Mouse (Mus musculus): ENCODE data around the gene Hmgn3.
"Not testable (repeated sequence)": the region's sequence is repeated elsewhere in the genome, so short reads cannot be mapped to it uniquely, and the experiment has no call there.

The Hmgn3 gene

DNA sequence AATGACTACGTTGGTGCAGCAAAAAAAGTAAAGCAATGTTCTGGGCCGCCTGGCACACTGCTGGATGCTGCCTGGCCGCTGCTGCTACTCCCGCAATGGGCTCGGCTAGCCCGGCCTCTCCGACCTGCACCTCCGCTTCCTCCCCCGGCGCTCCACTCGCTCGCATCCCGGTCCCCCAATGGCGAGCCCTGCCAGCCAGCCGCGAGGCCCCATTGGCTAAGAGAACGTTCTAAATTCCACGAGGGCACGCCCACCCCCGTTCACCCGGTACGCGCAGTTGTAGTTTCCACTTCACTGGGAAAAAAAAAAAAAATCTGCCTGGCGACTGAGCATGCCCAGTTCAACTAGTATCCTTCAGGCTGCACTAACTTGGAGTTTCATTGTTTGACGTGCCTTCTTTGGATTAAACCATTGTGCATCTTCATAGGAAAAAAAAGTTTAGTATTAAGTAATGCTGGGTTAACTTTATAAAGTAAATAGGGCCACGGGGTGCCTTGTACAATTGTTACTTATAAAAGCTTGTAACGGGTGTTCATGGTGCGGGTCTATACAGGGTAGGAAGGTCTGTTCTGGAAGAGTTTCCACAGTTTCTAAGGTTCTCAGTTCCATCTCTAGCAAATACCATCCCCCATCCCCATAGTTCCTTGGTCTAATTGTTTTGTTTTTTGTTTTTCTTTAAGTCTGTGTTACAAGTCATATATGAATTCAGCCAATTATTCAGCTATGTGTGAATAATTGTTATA, at the start of gene Hmgn3:
Gene Hmgn3, minus strand, starts transcription at position 240 of the 743 bp plus-strand sequence.
- DNase-seq (ENCODE audit: low read depth, low spot score): peak; percentile 94

DNA sequence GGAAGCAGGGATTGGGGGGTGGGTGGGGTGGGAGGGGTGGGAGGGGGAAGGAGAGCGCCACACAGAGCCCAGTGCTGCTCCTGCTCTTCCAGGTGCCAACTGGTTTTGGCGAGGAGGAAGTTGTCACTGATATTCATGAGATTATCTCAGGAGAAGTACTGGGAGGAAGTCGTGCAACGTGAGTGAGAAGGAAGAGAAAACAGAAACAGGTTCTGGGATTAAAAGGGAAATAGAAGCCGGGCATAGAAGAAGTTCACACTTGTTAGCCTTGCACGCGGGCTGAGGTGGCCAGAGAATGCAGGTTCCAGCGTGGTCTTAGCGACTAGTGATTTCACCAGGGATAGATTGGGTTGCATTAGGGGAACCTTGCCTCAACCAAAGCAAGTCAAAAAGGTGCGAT, 49.3 kb upstream of the Hmgn3 start:
- DNase-seq (ENCODE audit: low read depth, low spot score): no peak

- no peak for DNase-seq (ENCODE audit: low read depth, low spot score)
Observed at GRCm38 (mm10) chr9:83195007-83195406, 48.5 kb upstream of the Hmgn3 start.

- DNase-seq (ENCODE audit: low read depth, low spot score): no peak
Observed at GRCm38 (mm10) chr9:83187752-83188151, 41.3 kb upstream of the Hmgn3 start.

DNA sequence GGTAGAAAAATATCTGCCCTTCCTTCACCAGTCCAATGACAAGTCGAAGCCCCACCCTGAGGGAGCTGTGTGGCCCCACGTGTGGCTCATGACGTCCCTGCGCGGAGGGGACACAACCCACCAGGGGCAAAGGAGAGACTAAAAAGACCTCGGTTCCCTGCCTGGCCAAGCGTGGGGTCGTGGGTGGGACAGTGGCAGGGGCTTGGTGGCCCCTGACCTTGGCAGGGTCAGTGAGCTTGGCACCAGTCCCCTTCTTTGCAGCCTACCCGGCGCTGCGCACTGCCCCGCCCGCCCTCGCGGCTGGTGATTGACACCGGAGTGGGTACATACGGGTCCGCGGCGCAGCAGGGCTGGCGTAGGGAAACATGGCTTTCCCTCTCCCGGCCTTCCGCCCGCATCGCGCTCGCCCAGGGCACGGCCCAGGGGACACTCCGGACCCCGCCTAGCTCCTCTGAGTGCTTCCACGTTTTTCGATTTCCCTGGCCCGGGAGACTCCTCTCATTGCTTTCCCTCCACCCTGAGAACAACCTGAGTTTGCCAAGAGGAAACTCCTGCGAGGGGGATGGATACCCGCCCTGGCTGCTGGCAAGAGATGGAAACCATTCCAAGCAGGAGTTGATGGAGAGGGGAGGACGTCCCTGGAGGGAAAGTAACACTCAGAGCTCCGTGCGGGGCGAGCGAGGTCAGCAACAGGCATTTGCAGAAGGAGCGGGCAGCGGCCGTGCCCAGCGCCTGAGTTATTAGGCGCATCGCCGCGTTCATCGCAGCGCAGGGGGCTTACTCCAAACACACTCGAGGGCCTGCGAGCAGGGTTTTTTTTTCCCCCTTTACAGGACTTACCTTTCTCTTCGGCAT, 667 bp downstream of the Hmgn3 start:
- DNase-seq (ENCODE audit: low read depth, low spot score): peak; percentile 63

GRCm38 (mm10) chr9:83129831-83130230, 16.7 kb downstream of the Hmgn3 start:
- DNase-seq (ENCODE audit: low read depth, low spot score): no peak

DNA sequence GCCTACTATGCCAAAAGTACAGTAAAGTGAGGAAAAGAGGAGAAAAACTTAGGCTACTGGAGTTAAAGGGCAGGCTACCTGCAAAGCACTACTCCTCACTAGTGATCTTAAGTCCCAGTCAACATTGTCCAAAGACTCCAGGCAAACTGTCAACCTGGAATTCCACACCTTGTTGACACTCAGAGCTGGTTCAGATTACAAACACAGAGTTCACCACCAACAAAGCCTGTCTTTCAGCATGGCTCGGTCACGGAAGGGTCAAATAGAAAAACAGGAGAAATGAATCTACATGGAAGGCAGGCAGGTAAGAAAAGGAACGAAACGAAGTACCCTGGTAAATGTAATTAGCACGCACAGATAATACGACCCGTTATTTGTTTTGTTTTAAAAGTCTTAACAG, 18.6 kb downstream of the Hmgn3 start:
- no peak for DNase-seq (ENCODE audit: low read depth, low spot score)

- DNase-seq (ENCODE audit: low read depth, low spot score): not testable (repeated sequence)
Observed at GRCm38 (mm10) chr9:83126482-83126881, 20.0 kb downstream of the Hmgn3 start.

- DNase-seq (ENCODE audit: low read depth, low spot score): no peak
Observed at GRCm38 (mm10) chr9:83119211-83119610, 27.3 kb downstream of the Hmgn3 start.

DNA sequence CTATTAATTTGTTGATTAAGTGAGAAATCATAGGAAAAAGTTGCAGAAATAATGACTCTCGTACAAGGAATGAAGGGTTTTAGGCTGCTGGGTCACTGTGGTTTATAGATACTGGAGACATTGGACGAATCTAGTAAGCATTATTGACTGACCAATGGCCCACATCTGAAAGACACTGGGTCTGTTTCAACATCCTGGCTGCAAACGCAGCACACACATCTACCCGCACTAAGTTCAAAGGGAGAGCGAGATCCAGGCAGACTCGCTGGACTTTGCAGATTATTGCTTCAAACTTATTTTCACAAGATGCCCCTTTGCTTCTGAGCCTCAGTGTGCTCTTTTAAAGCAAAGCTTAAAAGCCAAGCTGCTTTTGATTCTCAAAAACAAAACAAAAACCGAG, 29.0 kb downstream of the Hmgn3 start:
- no peak for DNase-seq (ENCODE audit: low read depth, low spot score)

DNA sequence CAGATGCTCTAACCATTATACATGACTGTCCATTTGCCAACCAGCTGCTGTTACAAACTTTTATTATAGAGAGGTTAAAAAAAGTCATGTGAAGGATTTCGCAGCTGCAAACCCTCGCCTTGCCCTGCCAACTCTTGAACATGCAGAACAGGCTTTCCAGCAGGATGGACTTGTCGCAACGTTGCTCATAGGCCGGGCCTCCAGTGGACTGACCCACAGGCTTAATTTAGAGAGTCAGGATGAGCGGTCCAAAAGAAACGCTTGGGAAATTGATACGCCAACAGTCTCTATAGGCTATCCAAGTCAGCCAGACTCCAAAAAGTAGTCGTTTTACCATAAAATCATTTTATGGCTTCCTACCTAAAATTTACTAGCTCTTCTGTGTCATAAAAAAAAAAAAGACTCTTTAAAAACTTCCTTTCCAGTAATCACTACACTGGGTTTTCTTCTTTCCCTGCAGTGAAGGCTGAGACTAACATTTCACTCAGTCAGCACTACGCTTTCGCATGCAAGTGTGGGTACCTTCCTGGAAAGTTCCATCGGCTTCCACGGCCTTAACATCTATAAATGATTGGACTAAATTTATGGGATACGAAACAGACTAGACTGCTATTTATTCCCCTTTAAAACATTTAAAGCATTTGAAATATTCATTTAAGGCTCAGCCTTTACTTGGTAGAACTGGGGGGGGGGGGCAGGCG, 29.6 kb downstream of the Hmgn3 start:
- DNase-seq (ENCODE audit: low read depth, low spot score): no peak

- DNase-seq (ENCODE audit: low read depth, low spot score): no peak
Observed at GRCm38 (mm10) chr9:83115676-83116075, 30.8 kb downstream of the Hmgn3 start.

DNA sequence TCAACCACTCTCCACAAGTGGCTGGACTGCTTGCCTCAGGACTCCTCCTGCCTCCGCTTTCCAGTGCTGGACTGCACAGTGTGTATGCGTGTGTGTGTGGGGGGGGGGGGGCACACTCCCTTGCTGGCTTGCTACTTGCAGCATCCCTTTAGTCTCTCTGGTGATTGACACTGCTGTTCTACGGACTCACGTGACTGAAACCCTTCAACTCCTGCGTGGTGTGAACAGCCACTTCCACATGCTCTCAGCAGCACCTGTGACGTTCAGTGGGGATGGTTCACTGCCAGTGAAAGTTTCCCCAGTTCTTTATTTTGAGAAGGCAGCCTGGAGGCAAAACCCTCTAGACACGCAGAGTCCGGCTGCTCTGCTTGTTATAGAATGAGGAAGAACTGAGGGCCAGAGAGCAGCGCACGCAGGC, 32.7 kb downstream of the Hmgn3 start:
- DNase-seq (ENCODE audit: low read depth, low spot score): peak; percentile 13

GRCm38 (mm10) chr9:83112305-83112768, 34.1 kb downstream of the Hmgn3 start:
- DNase-seq (ENCODE audit: low read depth, low spot score): no peak

- no peak for DNase-seq (ENCODE audit: low read depth, low spot score)
Observed at GRCm38 (mm10) chr9:83111789-83112188, 34.7 kb downstream of the Hmgn3 start.

DNA sequence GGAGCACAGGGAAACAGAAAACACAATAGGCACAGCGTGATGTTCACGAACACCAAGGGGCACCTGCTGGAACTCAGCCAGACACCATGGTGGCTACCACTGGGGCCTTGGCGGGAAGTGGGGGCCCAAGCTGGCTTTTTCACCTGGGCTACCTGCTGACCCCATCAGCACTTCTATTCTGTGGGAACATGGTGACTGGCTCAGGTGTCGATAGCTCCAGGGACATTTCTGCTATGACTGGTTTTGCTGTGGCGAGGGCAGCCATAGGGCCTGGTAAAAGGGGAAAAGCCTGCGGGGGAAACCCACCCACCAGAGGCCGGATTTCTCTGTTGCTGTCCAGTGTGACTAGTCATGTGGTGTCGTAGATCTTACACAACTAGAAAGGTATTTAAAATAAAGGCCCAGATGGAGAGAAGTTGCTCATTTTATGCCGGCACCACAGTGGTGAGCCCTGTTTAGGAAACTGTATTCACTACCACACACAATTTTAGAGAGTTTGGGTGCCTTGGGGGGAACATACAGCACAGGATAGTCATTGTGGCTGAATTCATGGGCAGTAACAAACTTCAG, 35.3 kb downstream of the Hmgn3 start:
- no peak for DNase-seq (ENCODE audit: low read depth, low spot score)

GRCm38 (mm10) chr9:83110406-83111116, 35.9 kb downstream of the Hmgn3 start:
- DNase-seq (ENCODE audit: low read depth, low spot score): no peak

- DNase-seq (ENCODE audit: low read depth, low spot score): no peak
Observed at GRCm38 (mm10) chr9:83109705-83110104, 36.8 kb downstream of the Hmgn3 start.

GRCm38 (mm10) chr9:83108821-83109220, 37.7 kb downstream of the Hmgn3 start:
- DNase-seq (ENCODE audit: low read depth, low spot score): no peak

GRCm38 (mm10) chr9:83103785-83104184, 42.7 kb downstream of the Hmgn3 start:
- peak; percentile 29 for DNase-seq (ENCODE audit: low read depth, low spot score)

DNA sequence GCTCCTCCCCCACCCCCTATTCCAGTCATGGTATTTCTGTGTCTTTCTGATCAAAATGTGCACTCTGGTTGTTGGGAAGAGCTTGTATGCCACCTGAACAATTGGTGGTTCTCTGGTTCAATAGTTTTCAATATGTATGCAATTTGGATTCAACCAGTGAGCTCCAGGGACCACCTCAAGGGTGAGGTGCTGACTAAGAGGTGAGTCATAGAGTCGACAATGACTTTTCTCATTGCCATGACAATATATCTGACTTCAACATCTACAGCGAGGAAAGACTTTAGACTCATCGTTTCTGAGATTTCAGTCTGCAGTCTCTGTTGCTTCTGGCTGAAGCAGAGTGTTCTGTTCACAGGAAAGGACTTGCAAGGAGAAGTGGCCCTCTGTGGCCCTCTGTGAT, 44.8 kb downstream of the Hmgn3 start:
- no peak for DNase-seq (ENCODE audit: low read depth, low spot score)
